Mouse (Mus musculus) sigmoid colon, adult 10 weeks (tissue): Measurements from ENCODE around the gene Btc. TPM values are rescaled to one million over a fixed set of nuclear protein-coding genes. Genes with fewer than 3 reads are reported as not detected.

Experiments
- polyA plus RNA-seq: library from polyadenylated mRNA; stranded (reverse); fragments of 350-450 nt; fragmentation: Illumina TruSeq; extraction: RNeasy Lipid Tissue Mini Kit (QIAGEN cat#74804); gene quantifications from one replicate; pipeline ENCODE4 v1.2.3, GENCODE M21; 2014; ENCODE audit warnings: low read depth, low replicate concordance

The Btc gene
- polyA plus RNA-seq = 29.9 TPM

GRCm38 (mm10) chr5:91402339-91403211, at the start of gene Btc:
Gene Btc (minus strand): TSS chr5:91402994.

Other genes with a start within 250 kb of the Btc start
- 255 TPM for gene Parm1, start 114.6 kb upstream of the Btc start, polyA plus RNA-seq